Mouse (Mus musculus): ENCODE results near the gene Cyp27b1.
"Not testable (repeated sequence)": the region's sequence is repeated elsewhere in the genome, so short reads cannot be mapped to it uniquely, and the experiment has no call there.

Cyp27b1 gene

GRCm38 (mm10) chr10:127050119-127050474 lies 2.0 kb downstream of the Cyp27b1 start:
- no peak for DNase-seq

DNA sequence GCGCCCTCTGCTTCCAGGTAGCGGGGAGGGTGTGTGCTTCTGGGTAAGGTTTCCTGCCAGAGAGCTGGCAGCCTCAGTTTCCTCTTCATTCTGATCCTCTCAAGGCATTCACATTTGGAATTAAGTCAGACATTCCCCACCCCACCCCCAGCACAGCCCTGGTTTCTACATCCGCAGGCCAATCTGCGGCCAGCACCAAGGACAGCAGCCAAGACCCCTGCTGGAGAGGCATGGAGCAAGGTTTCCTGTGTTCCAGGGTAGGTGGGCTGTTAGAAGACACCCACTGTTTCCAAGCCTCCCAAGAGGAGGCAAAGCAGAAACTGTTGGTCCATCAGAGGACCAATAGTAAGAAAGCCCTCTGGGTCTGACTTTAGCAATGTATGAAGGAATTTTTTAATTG lies 6.6 kb downstream of the Cyp27b1 start:
- DNase-seq = no peak

DNA sequence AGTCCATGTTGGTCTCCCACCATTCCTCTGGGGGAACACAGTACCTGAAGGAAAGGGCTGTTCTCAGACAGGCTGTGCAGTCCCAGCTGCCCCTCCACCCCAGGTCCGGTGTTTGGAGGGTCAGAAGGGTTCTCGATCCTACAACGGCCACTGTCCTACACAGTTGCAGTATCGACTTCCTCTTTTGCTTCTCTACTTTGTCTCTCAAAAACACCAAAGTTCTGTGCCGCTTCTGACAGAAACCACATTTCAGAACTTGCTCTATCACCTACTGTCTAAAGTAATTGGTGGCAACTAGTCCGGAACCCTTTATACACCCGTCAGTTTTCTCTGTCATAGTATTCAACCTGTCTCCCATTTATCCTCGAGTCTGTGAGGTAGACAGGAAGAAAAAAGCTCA lies 7.4 kb downstream of the Cyp27b1 start:
- DNase-seq = no peak

- no peak for DNase-seq
These were observed 8.4 kb downstream of the Cyp27b1 start for GRCm38 (mm10) chr10:127056490-127056889.

GRCm38 (mm10) chr10:127058161-127058560 lies 10.1 kb downstream of the Cyp27b1 start:
- peak; percentile 81 to 82 for DNase-seq

DNA sequence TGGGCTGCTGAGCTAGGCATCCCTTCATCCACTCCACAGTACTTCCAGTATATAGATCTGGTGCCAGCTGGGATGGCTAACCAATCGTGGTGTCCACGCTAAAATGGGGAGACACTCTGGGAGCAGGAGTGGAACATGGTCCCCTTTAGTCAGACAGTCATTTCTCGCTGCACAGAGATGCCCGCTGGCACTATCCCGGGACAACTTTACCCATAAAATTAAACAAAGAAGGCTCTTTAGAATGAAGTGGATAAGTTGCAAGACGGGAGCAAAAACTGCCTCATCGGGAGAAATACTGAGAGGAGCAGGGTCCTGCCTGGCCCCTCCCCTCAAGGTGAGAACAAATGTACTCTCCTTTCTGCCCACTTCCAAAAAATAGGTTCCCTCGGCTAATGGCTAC lies 10.7 kb downstream of the Cyp27b1 start:
- no peak for DNase-seq

- peak in 1 of 2 experiments; percentile 58 for DNase-seq
These were observed 11.3 kb downstream of the Cyp27b1 start for GRCm38 (mm10) chr10:127059174-127059967.

DNA sequence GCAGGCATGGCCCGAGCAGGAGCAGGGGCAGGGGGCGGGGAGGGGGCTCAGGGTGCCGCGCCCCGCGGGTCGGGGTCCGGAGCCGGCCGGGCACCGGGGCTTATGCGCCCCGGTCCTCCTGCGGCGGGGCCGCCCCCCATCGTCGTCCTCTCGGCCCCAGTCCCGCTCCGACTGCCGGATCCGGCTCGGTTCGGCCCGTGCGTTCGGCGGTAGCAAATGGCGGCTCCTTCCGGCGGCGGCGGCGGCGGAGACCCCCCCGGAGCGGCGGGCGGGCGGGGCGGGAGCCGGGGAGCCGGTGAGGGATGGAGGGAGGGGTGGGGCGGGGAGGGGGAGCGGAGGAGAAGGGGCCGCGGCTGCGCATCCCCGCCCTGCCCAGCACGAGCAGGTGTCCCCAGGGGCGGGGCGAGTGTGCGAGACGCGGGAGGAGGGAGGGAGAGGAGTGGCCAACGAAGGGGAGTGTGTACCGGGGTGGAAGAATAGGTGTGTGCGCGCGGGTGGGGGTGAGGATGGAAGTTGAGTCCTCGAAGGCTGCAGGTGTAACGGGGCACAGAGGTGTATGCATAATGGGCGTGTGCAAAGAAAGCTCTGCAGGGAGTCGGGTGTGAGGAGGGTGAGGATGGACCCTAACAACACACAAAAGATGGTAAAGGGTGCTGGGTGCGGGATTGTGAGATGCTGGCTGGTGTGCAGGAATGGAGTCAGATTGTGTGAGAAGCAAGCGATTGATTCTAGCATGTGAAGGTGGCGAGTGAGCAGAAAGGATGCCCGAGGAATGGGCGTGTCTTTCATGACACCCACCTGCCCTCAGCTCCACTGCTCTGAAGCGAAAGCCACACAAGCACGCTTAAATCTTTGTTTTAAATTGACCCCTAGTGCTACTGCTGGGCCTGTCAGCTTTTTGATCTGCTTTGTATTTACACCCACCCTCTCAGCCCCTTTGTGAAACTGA lies 12.2 kb downstream of the Cyp27b1 start, which contains the start of gene March9:
TSS of gene March9 (minus strand) at position 217 of the 949 bp plus-strand sequence.
- DNase-seq = peak; percentile 83 to 90

GRCm38 (mm10) chr10:127061085-127061484 lies 13.0 kb downstream of the Cyp27b1 start:
- no peak for DNase-seq

DNA sequence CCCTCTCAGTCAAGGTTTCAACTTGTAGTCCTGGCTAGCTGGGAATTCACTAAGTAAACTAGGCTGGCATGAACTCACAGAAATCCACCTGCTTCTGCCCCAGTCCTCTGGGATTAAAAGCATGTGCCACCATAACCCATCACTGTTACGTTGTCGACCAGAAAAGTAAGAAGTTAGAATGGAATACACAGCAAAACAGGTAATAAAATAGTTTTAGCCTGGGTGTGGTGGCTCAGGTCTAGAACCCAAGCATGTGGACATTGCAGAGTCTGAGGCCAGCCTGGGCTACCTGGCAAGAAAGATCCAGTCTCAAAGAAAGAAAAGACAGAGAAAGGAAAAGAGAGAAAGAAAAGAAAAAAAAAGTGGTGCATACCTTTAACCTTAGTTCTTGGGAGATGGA lies 13.5 kb downstream of the Cyp27b1 start:
- DNase-seq = no peak

GRCm38 (mm10) chr10:127062101-127062500 lies 14.1 kb downstream of the Cyp27b1 start:
- DNase-seq = not testable (repeated sequence)

- no peak for DNase-seq
These were observed 14.5 kb downstream of the Cyp27b1 start for GRCm38 (mm10) chr10:127062503-127062902.

DNA sequence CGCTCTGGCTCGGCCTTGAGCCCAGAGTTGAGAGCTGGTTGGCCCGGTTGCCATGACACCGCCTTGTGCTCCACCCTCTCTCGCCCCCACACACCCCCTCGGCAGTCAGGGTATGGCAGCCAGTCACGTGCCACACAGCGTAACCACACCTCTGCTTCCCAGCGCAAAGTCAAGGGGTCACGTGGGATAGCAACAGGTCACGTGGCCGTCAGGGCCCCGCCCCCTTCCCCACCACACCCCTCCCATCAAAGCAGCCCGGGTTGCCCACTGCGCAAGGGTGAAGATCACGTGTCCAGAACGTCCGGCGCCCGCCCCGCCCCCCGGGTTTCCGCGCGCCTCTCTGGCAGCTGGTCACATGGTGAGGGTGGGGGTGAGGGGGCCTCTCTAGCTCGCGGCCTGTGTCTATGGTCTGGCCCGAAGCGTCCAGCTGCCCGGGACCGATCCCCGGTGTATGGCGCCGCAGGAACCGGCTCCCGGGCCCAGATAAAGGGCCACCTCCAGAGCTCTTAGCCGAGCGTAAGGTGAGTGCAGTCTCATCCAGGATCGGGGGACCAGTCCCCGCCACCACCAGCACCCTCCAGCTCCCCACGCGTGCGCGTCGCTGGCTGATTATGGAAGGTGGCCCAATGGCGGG lies 15.3 kb downstream of the Cyp27b1 start, which contains the start of gene Cdk4:
TSS of gene Cdk4 (plus strand) at position 296 of the 634 bp plus-strand sequence.
- peak; percentile 96 to 97 for DNase-seq

DNA sequence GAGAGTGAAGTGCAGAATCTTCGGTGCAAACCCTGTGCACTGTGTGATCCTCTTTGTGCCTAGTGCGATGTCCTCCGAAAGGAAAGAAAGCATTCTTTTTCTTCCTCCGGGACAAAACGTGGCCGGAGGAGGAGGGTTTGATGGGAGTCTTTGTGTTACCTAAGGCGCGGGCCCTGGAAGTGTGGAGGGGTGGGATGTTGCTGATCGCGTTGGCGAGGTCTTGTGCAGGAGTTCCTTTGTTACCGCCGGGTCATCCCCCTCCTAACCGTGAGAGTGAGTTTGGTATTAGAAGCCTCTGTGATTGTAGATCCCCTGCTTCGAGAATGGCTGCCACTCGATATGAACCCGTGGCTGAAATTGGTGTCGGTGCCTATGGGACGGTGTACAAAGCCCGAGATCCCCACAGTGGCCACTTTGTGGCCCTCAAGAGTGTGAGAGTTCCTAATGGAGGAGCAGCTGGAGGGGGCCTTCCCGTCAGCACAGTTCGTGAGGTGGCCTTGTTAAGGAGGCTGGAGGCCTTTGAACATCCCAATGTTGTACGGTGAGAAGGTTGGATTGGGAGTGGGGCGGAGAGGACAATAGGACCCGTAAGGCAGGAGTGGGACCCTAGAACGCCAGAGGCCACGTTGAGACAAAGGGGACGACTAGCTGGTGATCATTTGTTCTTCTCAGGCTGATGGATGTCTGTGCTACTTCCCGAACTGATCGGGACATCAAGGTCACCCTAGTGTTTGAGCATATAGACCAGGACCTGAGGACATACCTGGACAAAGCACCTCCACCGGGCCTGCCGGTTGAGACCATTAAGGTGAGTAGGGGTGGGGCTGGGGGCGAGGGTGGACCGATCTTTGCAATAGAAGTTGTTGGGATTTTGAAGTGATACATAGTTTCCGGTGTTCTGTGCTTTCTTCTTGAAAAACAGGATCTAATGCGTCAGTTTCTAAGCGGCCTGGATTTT lies 16.1 kb downstream of the Cyp27b1 start:
- peak; percentile 35 to 49 for DNase-seq

- DNase-seq = no peak
These were observed 17.9 kb downstream of the Cyp27b1 start for GRCm38 (mm10) chr10:127065981-127066380.

DNA sequence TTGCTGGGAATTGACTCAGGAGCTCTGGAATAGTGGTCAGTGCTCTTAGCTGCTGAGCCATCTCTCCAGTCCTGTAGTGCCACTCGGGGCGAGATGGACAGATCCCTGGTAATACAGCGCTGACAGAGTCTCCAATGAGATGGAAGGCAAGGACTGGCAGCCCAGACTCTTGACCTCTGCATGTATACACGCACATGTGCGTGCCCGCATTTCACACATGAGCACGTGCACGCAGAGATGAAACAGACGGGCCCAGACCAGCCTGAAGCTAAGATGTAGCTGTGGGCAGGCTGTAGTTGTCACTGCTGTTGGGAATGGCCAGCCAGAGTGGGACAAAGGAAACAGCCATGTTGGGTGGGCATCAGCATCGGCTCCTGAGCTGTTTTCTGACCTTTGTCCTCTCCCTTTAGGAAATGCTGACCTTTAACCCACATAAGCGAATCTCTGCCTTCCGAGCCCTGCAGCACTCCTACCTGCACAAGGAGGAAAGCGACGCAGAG lies 18.5 kb downstream of the Cyp27b1 start:
- no peak for DNase-seq

GRCm38 (mm10) chr10:127068360-127069038 lies 20.4 kb downstream of the Cyp27b1 start:
- no peak for DNase-seq

- DNase-seq = no peak
These were observed 21.5 kb downstream of the Cyp27b1 start for GRCm38 (mm10) chr10:127069281-127070189.

- peak in 1 of 2 experiments; percentile 52 for DNase-seq
These were observed 22.4 kb downstream of the Cyp27b1 start, which contains the start of gene Tspan31 for GRCm38 (mm10) chr10:127070190-127071121. Gene Tspan31, minus strand, starts transcription at chr10:127070264.
